Mouse (Mus musculus): ENCODE measurements around the gene Caprin1. TPM values are rescaled to one million over a fixed set of nuclear protein-coding genes. Genes with fewer than 3 reads are reported as not detected.
A peak's percentile ranks its signal among the peaks of the same experiment; 100 is the strongest.

Caprin1 gene
- total RNA-seq, 2 experiments from 2014 or later, result 228 to 246 TPM

GRCm38 (mm10) chr2:103802422-103802821, 5.0 kb upstream of the Caprin1 start:
- DNase-seq, result no peak
- intact Hi-C loops (cut with DNase I), result loop anchor here (5.0 kb wide), 1 partner anchor 180 kb away; no protein-coding TSS in a partner anchor

GRCm38 (mm10) chr2:103796861-103797466, 485 bp downstream of the Caprin1 start:
- peak; percentile 85 to 88 for DNase-seq
- intact Hi-C loops (cut with DNase I), result loop anchor here (2.0 kb wide), 2 partner anchors 36 to 52 kb away; partner anchors contain the start of gene Nat10

- intact Hi-C loops (cut with DNase I), result loop anchor here (2.0 kb wide), 2 partner anchors 36 to 52 kb away; partner anchors contain the start of gene Nat10
- peak; percentile 65 to 67 for DNase-seq
Measured at GRCm38 (mm10) chr2:103796211-103796860, 1.1 kb downstream of the Caprin1 start.

- DNase-seq, result peak; percentile 76 to 81
- intact Hi-C loops (cut with DNase I), result loop anchor here (2.0 kb wide), 2 partner anchors 35 to 53 kb away; partner anchors contain the start of gene Nat10
Measured at GRCm38 (mm10) chr2:103795843-103796210, 1.6 kb downstream of the Caprin1 start.

DNA sequence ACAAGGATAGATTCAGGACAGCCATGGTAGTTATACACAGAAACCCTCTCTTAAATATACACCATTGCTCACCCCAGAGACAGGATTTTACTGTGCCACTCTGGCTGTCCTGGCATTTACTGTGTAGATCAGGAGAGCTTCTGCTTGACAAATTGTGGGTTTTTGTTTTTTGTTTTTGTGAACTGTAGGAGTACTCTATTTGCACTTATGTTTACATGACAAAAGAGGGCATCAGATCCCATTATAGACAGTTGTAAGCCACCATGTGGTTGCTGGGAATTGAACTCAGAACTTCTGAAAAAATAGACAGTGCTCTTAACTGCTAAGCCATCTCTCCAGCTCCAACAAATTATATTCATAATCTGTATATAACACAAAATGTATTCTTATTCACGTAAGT, 5.4 kb downstream of the Caprin1 start:
- DNase-seq, result no peak
- intact Hi-C loops (cut with DNase I), result no loop called here

- intact Hi-C loops (cut with DNase I), result no loop called here
- no peak for DNase-seq
Measured at GRCm38 (mm10) chr2:103785735-103786134, 11.7 kb downstream of the Caprin1 start.

DNA sequence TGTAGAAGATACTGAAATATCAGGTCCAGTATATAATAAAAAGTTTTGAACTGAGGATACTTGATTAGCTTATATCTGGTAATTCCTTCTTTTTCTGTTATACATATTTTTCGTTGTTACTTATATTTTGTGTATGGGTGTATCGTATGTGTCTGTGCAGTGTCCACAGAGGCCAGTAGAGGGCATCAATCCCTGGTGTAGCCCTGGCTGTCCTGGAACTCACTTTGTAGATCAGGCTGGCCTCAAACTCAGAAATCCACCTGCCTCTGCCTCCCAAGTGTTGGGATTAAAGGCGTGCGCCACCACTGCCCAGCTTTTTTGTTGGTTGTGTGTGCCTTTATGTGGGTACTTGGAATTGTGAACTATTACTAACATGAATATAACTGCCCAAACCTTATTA, 12.8 kb downstream of the Caprin1 start:
- no peak for DNase-seq

GRCm38 (mm10) chr2:103762492-103762891, 35.0 kb downstream of the Caprin1 start:
- intact Hi-C loops (cut with DNase I), result no loop called here
- DNase-seq, result no peak

More for the DNA sequence above, 12.8 kb downstream of the Caprin1 start:
- intact Hi-C loops (cut with DNase I), result no loop called here

DNA sequence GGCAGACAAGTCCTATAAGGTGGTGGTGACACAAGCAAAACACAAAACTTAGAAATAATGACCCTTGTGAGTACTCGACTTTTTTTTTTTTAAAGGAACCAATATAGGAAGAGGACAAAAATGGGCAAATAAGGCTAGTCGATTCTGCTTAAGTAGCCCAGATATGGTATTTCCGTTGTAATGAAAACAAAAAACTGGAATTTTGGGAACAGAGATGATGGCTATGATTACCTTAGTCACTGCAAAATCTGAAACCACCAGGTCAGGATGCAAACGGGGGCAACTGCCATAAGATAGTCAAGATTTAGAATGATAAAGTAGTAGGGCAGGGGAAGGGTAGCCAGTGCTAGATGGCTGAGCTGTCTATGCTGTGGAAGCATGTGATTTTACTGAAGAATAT, 35.5 kb downstream of the Caprin1 start:
- intact Hi-C loops (cut with DNase I), result loop anchor here (2.0 kb wide), 1 partner anchor 35 kb away; the partner anchor contains the start of gene Caprin1
- no peak for DNase-seq

DNA sequence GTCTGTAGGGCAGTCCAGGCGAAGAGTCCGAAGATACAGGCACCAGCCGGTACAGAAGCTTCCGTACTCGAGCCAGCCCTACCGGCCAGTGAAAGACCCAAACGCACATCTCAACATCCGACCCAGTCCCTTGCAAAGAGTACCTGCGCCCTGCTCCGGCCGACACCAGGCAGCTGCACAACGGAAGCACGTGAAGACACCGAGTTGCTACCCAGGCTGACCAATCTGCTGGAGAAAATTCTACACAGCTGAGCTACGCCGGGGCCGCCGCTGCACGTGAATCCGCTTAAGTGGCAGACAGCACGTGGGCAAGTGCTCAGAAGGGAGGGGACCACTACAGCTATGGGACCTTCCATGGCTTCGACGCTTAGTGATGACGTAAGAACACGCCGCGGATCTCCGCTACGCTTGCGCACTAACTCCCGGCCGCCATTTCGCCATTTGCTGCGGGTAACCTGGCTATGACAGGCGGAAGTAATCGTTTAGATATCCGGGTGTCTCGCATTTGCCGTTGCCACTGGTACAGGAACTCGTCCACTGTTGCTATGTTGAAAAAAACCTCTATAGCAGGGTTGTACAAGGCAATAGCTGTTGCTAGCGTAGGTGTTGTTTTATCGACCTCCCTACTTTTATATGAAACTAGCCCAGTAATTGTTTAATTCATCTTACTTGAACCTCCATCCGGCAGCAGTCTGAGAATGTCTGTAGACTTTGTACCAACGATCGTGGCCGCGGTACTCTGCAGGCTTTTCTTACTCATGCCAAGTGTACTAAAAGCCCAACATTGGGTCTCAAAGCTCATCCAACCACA, 36.3 kb downstream of the Caprin1 start, which contains the start of gene Nat10:
TSS of gene Nat10 (minus strand) at position 365 of the 811 bp plus-strand sequence.
- peak; percentile 99 for DNase-seq
- intact Hi-C loops (cut with DNase I), result loop anchor here (2.0 kb wide), 1 partner anchor 36 kb away; the partner anchor contains the start of gene Caprin1

GRCm38 (mm10) chr2:103760421-103760820, 37.0 kb downstream of the Caprin1 start:
- intact Hi-C loops (cut with DNase I), result loop anchor here (2.0 kb wide), 1 partner anchor 36 kb away; the partner anchor contains the start of gene Caprin1
- DNase-seq, result no peak

- no peak for DNase-seq
Measured at GRCm38 (mm10) chr2:103755458-103756085, 41.9 kb downstream of the Caprin1 start.

DNA sequence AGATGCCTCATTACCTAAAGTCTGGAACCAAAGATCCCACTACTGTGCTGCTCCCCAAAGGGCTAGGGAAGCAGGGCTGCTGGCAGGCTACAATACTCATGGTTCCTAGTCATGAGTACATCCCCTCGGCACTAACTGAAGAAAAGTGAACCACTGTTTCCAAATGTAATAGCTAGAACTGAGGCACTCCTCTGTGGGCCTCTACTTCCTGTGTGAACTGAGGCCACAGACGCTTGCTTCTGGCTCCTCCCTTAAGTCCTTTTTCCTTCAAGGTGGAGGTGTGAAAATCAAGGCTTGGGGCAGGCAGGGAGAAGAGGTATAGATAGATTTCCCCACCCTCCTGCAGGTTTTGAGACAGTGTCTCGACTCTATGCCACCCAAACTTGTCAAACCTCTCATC, 42.8 kb downstream of the Caprin1 start:
- DNase-seq, result no peak
- intact Hi-C loops (cut with DNase I), result no loop called here

More at GRCm38 (mm10) chr2:103755458-103756085, 41.9 kb downstream of the Caprin1 start:
- intact Hi-C loops (cut with DNase I), result no loop called here

GRCm38 (mm10) chr2:103751771-103752170, 45.7 kb downstream of the Caprin1 start:
- DNase-seq, result no peak
- intact Hi-C loops (cut with DNase I), result no loop called here

DNA sequence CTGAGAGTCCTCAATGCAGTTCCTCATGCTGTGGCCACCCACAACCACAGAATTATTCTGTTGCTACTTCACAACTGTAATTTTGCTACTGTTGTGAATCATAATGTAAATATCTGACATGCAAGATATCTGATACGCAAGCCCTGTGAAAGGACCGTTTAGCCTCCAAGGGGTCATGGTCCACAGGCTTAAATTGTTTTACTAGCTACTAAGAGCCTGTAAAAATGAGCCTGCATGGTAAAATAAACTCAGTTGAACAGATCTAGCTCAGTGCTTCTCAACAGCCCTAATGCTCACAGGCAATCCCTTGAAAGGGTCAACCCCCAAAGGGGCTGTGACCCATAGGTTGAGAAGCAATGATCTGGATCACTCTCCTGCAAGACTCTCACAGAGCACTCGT, 48.4 kb downstream of the Caprin1 start:
- intact Hi-C loops (cut with DNase I), result no loop called here
- DNase-seq, result no peak

GRCm38 (mm10) chr2:103747891-103748290, 49.6 kb downstream of the Caprin1 start:
- no peak for DNase-seq
- intact Hi-C loops (cut with DNase I), result no loop called here

GRCm38 (mm10) chr2:103746761-103747160, 50.7 kb downstream of the Caprin1 start:
- no peak for DNase-seq
- intact Hi-C loops (cut with DNase I), result no loop called here

DNA sequence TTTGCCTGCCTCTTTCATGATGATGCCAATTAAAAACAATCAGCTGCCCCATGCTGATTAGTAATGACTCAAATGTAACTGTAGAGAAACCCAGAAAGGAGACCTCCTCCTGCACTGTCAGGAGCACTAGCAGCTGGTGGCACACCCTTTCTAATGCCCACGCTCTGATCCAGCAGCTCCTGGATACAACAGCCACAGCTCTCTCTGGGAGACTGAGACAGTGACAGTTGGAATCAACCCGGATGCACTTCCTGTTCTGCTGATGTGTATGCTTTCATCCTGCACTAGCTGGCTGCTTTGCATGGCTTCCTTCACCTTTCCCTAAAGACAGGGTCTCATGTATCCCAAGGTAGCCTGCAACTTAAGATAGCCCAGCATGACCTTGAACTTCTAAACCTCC, 51.4 kb downstream of the Caprin1 start:
- intact Hi-C loops (cut with DNase I), result no loop called here
- DNase-seq, result no peak

GRCm38 (mm10) chr2:103745481-103745880, 52.0 kb downstream of the Caprin1 start:
- intact Hi-C loops (cut with DNase I), result loop anchor here (2.0 kb wide), 1 partner anchor 181 kb away; no protein-coding TSS in a partner anchor
- DNase-seq, result peak in 1 of 2 experiments; percentile 20

GRCm38 (mm10) chr2:103743988-103744387, 53.5 kb downstream of the Caprin1 start:
- intact Hi-C loops (cut with DNase I), result loop anchor here (2.0 kb wide), 1 partner anchor 179 kb away; no protein-coding TSS in a partner anchor
- DNase-seq, result peak; percentile 64 to 78
